Mouse (Mus musculus) telencephalon, adult 2 months (tissue): ENCODE results near the gene Col6a6.

Experiments
- DNase-seq: peaks from one replicate; pipeline ENCODE4 v3.0.0-alpha.2; 2011; ENCODE audit warnings: low read depth, low spot score

The Col6a6 gene

DNA sequence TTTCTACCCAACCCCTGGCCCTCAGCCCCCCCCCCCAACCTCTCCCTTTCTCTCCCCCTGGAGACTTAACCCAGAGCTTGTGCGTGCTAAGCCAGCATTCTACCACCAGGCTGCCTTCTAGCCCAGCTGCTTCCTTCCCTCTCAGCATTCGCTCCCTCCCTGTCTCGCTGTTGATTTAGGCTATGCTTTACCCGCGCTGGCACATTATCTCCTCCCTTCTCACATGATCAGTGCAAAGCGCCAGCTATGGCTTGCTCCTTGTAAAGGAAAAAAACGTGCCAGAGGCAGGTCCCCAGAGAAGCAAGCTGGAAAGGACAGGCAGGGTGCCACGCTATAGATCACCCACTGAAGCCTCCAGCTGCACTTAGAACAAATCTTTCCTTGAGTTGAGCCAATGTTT is 90.5 kb downstream of the Col6a6 start:
- peak; percentile 31 for DNase-seq

DNA sequence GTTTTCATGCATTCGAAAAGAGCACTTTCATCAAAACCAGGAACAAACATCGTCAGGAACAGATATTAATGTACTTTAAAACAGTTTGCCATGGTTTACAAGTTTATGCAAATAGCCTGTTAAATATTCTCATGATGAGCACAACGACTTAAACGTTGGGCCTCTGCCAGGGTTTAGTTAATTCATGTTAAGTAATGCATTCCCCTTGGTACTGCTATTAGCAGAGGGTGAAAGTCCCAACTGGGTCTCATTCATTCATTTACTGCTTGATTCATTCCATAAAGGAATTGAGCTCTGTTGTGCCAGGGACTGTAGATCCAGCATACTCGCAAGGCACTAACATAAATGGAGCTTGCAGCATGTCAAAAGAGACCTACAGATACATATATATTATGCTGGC is 92.8 kb downstream of the Col6a6 start:
- no peak for DNase-seq

DNA sequence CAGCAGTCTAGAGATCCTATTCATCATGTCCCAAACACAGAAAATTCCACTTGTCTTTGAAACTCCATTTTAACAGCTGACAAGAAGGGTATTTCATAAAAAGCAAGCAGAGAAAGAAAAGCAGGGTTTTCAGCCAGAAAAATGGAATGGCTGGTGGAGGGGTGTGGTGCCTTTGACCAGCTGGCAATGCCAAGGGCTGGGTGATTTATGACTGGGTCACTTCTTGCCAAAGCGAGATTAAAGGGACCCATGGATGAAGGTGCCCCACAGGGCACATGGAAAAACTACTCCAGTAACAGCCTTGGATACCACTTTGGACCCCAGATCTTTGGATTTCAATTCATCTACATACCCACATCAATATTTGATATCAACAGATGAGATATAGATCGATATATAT is 93.3 kb downstream of the Col6a6 start:
- DNase-seq, result no peak

DNA sequence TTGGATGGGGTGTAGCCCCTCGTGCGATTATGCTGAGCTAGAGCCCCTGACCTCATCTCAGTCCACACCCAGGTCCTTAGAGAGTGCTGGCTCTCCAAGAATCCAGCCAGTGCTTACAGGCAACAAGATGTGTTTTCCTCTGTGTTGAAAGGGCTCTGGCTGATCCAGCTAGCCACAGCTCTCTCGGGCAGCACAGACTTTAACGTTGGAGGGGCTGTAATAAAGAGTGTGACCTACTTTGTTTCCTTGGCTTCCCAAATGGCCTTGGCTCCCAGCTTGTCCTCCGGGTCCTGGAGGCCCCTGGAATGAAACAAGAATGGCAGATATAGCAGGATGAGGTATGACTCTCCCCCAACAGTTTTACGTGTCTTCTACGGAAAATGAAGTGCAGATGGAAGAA is 96.0 kb downstream of the Col6a6 start:
- DNase-seq, result no peak

DNA sequence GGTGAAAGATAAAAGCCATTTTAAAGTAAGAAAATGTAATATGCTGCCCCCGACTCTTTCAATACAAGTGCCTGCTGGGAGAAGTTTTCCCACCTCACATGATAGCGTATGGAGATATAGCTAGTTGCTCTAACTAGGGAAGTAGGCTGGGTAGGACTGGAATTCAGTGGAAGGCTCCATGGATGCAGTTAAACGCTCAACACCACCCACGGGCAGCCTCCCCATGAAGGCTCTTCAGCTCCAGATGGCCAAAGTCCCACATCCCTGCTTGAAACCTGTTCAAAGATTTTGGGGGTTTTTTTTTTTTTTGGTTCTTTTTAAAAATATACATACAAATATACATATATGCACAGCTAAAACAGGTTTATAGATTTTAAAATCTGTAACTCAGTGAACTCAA is 107.5 kb downstream of the Col6a6 start:
- DNase-seq, result peak; percentile 80

DNA sequence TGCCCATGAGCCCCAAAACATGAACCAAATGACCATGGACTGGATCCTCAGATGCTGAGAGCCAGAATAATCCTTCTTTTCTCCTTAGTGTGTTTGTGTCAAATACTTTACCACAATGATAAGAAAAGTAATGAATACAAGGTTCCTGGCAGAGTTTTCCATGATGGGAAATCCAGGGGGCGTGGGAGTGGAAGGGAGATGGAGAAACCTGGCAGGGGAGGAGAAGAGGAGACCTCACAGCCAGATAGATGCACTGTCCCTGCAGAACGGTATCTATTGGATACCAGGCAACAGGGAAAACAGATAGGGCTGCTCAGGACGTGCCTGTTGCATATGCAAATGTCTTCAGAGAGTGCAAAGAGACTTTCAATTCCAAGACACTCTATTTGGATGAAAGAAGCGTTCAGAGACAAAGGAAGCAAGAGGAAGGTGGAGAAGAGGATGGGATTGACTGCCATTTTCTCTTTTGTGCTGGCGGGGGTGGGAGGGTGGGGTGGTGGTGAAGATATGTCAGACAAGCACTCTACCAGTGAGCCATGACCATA is 108.0 kb downstream of the Col6a6 start:
- no peak for DNase-seq

DNA sequence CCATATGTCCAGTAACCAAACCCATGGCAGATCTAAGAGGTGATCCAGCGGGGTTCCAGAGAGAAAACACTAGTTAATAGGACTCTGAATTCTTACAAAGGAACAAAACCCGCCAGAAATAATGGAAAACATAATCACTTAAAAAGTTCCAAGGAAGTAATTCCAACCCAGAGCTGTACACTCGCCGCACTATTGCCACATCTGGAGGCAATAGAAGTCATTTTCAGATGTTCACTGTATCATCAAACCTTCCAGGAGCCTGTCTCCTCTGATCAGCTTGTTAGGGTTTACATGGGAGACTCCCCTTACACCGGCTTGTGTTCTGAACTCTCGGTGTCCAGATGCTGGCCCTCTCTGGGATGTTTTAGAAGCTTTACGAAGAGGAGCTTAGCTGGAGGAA is 108.6 kb downstream of the Col6a6 start:
- no peak for DNase-seq

DNA sequence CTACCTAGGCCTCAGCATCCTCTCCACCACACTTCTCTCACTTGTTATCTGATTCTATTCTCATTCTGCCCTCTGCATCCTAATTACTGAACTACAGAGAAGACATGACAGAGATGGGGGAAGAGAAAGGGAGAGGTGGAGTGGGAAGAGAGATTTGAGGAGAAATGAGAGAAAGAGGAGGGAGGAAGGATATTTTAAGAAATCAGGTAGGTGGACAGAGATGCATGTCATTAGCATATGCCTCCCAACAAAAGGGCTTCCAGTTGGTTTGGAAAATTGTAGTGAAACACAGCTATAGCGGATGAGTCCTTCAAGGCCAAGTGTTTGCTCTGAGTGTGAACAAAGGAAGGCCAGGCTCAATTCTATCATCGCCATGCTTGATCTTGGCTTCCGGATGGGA is 115.9 kb downstream of the Col6a6 start:
- DNase-seq, result peak; percentile 62

DNA sequence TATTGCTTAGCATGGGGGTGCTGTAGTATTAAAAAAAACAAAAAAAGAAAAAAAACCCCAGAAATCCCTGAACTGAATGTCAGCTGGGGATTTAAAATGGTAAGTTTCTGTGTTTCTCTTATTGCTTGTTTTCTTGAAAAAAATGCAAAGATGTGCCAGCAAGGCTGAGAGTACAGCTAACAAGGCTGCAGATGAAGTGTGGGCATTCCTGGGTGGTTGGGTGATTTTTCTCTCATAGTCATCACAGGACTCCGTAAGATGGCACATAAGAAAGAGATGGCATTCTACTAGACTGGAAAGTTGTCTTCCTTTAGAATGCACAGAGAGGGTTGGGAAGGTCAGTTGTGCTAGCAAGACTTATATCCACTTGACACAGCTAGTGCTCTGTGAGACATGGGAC is 122.9 kb downstream of the Col6a6 start:
- DNase-seq, result no peak

DNA sequence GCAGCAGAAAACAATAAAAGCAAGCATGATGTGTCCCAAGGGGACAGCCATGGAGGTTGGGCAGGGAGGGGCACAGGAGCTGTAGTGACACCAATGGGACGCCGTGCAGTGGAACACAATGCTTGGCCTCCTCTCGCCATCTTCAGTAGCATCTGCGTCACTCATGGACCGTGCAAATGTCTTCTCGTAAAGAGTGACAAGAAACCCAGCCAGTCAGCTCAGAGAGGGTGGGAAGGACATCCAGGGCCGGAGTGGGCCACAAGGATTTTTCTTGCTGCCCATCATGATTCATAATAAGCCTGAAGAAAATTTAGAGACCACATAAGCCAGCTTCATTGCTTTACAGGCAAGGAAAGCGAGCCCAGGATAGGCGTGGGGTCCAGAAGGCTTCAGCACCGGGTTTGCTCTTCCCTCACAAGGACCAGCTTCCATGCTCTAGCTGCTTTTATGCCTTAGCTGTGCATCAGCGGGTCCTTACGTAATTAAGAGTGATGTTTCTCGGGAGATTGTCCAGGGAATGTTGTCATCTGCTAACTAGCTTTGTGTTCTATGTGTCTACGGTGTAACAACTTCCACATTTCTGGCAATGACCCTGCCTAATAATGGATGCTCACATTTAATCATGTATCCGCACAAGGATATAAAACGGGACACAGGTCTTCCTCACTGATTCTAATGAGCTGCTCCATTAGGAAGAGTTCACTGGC is 123.6 kb downstream of the Col6a6 start:
- DNase-seq, result no peak

DNA sequence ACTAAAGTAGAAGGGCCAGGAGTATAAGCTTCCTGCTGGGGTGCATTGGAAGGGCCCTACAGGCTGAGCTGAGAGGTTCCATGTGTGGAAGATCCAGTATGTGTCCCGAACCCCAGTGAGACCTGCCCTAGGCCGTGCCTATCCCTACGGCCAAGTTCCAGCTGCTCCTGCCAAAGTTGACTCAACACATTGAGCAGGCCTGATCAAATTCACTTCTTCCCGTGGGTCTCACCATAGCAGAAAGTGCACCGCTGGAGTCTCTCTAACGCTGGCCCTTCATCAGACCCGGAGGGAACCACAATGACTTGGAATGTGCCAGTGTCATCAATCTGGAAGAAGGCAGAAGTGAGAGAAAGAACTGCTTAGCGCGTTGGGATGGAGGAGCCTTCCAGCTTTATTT is 126.0 kb downstream of the Col6a6 start:
- DNase-seq, result no peak

DNA sequence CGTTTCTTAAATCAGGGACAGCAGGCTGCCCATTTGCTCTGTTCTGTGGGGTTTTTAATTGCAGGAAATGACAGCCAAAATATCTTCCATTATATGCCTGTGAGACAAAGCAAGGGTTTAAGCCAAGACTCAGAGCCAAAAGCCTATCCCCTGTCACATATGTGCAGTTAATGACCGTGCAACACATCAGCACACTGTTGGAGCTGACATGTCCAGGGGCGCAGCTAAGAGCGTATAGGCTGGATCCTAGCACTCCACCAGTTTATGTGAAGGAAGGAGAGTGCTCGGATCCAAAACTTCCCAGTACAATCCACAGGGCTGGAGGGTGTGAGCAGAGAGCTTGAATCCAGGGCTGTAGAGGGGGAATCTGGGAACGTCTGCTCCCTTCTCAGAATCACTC is 127.3 kb downstream of the Col6a6 start:
- DNase-seq, result no peak

DNA sequence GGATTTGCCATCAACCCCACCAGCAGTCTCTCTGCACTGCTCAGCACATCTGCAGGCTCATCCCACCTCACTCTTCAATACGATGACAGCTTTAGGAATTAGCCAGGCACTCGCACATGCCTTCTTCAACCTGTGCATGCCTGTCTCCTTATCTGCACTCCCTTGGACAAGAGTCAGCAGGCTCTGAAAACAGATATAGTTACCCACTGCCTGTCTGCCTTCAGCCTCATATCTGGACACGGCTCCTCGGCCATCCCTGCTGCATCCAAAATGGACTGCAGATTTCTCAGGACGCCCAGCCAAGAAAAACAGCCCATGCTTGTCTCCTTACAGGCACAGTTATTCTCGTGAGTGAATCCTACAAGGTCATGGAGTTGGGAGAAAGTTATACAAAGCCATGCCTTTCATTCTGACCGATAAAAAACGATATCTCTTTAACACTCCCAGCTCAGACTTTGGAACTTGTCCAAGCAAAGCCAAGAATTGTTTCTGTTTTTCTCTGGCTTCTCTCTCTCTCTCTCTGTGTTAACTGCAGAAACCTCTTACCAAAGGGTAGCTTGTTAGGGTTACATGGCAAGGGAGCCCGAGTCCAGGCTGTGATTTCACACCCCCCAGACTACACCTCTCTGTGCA is 130.1 kb downstream of the Col6a6 start:
- no peak for DNase-seq

DNA sequence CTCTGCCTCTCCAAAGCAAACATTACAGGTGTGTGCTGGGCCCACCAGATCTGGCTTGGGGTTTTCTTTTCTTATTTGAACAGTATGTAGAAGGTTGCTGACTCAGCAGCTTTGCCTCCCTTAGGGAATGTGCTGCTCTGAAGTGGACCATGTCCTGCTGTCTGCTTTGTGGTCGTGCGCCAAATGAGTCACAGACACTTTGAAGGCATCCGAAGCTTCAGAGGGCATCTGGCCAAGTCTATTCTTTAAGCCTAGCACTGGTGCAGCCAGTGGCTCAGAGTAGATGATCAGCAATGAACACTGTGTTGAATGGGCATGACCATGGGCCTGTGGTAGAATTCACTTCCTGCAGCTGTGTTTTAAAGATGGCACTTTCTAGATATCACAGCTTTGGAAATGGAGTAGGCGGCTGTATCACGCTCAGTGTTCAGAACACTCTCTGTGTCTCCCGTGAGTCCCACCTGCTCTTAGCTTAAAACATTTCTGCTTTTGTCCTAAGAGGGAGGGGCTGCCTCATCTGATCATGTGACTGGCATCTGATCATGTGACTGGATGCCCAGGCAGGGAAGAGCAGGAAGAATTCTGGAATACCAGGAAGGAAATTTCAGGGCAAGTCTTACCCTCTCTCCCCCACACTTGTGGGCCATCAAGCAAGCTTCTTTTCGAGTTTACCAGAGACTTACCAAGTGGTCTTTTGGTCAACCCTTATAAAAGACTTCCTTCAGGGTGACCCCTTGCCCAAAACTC is 131.0 kb downstream of the Col6a6 start:
- DNase-seq, result no peak

DNA sequence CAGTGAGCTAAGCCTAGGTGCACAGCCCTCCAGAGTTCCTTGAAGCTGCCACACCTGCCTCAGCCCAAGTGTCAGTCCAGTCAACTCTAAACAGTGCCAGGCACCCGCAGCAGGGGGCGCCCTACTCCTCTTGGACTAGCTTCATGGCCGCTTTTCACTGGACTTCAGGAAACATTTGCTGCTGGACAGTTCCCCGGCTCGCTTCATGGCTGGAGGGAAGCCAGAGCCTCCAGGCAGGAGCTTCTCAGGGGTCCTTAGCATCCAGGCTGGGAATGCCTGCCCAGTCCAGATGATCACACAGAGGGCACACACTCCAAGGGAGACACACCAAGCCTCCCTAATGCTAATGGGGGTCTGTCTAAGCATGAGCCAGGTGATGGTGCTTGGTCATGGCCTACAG is 134.1 kb downstream of the Col6a6 start:
- no peak for DNase-seq

DNA sequence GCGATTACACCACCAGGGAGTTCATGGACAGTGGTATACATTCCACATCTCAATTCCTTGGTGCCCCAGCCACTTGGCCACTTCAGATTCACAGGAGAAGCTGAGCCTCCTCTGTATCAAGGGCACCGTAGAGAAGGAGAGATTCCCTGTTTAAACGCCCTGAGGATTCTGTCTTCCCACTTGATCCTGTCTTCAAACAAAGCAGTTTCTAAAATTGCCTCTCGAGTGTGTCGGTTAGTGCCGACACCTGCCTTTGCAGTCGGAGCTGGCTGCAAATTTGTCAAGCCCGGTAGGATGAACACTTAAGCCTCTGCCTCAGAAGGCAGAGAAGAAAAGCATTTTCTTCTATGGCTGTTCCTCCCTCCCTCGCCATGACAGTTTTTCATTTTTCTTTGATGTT is 134.9 kb downstream of the Col6a6 start:
- peak; percentile 78 for DNase-seq

DNA sequence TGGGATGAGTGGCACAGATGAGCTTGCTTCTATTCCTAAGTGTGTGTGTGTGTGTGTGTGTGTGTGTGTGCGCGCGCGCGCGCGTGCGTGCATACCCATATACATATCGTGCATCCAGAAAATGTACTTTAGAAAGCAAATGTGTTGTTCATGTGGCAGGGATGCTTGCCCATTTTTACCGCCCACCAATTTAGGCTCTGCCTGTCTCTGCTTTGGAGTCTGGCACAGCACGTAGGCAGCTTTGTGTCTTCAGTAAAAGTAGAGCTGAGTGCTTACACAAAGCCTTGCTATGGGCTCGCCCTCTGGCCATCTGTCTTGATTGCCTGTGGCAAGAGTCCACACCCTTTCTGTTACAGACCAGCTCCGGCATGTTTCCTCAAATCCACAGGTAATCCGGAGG is 135.5 kb downstream of the Col6a6 start:
- DNase-seq, result peak; percentile 95

DNA sequence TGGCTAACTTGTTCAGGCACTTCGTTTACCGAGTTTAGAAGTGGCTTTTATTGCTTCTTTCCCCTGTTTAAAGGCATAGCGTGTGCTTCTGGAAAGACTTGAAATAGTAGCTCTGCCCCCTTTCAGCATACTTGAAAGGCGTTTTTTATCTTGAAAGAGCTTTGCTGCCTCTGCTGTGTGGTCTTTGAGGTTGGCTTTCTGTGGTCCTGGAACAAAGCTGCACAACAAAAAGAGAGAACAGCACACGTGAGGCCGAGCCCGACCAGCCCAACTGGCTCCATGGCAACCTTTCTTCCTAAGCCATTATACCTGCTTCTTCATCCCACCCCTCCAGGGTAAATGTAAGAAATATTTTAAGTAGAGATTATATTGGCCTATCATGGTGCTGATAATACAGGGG is 138.5 kb downstream of the Col6a6 start:
- DNase-seq, result no peak

DNA sequence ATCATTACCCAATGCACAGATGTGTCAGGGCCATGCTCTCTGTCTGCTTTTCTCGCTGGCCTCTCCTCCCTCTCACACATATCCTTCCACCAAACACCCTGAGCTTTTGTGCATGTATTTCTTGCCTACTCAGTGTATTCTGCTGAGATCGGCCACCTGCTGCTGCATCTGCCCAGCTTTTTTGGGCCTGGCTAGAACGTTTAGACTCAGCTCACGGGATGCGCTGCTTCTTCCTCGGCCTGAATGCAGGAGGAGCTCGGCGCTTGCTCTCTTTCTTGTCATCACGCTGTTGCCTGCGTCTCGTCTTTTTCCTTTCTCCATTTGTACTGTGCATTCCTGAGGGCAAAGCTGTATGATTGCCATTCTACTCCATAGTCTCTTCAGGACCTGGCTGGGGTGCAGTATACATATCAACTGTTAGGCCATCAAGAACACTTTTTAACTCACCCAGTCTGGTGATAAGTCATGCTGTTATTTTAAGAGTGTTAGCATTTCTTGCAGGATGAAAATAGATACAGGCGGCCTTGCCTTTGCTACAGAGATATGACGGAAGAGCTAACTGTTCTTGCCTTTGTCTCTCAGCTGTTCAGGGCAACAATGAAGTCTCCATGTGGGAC is 143.3 kb downstream of the Col6a6 start:
- peak; percentile 73 for DNase-seq

DNA sequence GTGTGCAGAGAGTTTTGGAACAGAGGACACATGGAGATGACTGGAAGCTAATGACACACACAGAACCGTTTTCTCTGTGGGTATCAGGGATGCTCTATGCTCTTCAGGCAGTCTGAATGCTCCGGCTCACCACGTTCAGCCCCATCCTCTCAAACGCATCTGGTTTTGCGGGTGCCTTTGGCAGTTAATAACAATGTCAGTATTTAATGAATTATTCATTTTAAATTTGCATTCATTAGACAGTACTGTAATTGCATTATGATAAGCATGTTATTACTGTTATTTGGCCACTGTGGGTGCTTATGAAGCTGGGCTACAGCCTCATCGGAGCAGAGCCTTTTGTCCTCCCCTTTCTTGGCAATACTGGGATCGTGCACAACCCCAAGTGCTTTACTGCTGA is 146.6 kb downstream of the Col6a6 start:
- DNase-seq, result no peak

DNA sequence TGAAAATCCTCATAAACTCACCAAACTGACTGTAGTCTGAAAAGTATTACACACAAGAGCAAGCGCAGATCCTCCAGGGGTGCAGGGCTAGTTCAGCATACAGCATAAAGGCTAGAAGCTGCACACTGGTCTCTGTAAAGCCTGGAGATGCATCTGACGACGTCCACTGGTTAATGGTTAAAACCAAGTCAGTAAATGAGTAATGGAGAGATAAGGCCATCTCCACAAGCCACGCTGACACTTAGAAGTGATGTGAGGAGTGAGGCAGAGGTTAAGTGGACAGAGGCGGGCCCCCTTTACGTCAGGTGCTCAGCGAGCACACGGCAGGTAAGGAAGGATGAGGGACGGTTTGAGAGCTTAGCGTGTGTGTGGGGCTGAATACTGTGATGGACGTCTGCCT is 152.0 kb downstream of the Col6a6 start:
- no peak for DNase-seq

DNA sequence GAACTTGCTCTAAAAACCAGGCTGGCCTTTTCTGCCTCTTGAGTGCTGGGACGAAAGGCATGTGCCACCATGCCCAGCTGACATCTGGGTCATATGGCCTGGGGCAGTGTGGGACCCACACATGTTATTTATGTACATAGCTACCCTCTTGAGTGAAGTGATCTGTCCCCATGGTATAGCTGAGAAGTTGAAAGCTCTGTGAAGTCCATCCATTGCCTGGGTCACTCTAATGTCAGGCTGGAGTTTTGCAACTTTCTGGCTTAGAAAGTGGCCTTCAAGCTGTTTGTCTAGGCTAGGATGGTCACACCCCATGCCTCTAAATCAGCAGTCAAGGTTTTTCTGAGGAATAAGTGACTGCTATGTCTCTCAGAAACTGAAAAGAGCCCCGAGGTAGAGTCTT is 155.9 kb downstream of the Col6a6 start:
- DNase-seq, result no peak
